Mouse (Mus musculus) neural tube, embryonic 14.5 days (tissue): Measurements from ENCODE around the gene Spata17. TPM values are rescaled to one million over a fixed set of nuclear protein-coding genes. Genes with fewer than 3 reads are reported as not detected.

Experiments used
- ATAC-seq: fragments of 200-750 bp; cut with Nextera tagmentation; 2 replicates; pipeline ENCODE4 v1.8.0; 2017; ENCODE audit warnings: low read depth, mild to moderate bottlenecking, moderate TSS enrichment, moderate library complexity
- H3K27ac ChIP-seq: fragments of 300-500 bp; sonication (generic); 2 replicates; pipeline ENCODE4 v1.5.1; 2014; ENCODE audit warnings: low read depth, mild to moderate bottlenecking, control low read depth, low read length, moderate library complexity, mixed read lengths
- H3K27me3 ChIP-seq: fragments of 300-500 bp; sonication (generic); 2 replicates; pipeline ENCODE4 v1.6.1; 2014; ENCODE audit warnings: low read length; ENCODE audit not compliant: control insufficient read depth, insufficient read depth
- H3K36me3 ChIP-seq: fragments of 300-500 bp; sonication (generic); 2 replicates; pipeline ENCODE4 v1.6.1; 2014; ENCODE audit warnings: low read length, mixed read lengths; ENCODE audit not compliant: control insufficient read depth, insufficient read depth
- H3K4me1 ChIP-seq: fragments of 300-500 bp; sonication (generic); 2 replicates; pipeline ENCODE4 v1.6.1; 2014; ENCODE audit warnings: low read length; ENCODE audit not compliant: control insufficient read depth, insufficient read depth
- H3K4me2 ChIP-seq: fragments of 300-500 bp; sonication (generic); 2 replicates; pipeline ENCODE4 v1.6.1; 2014; ENCODE audit warnings: mild to moderate bottlenecking, low read depth, low read length, control low read depth
- H3K4me3 ChIP-seq: fragments of 300-500 bp; sonication (generic); 2 replicates; pipeline ENCODE4 v1.5.1; 2014; ENCODE audit warnings: low read depth, low read length, control low read depth, mixed read lengths
- H3K9ac ChIP-seq: fragments of 300-500 bp; sonication (generic); replicated peaks from 2 replicates; pipeline ENCODE4 v1.6.1; 2014; ENCODE audit warnings: low read depth, mild to moderate bottlenecking, control low read depth, low read length, mixed read lengths
- H3K9me3 ChIP-seq: fragments of 300-500 bp; sonication (generic); 2 replicates; pipeline ENCODE4 v1.6.1; 2016; ENCODE audit warnings: low read length; ENCODE audit not compliant: control insufficient read depth
- WGBS: fragments of 180-500 bp; shearing (Covaris S2); extraction: QIAGEN DNeasy Blood & Tissue Kit; methylation state at CpG from one replicate; pipeline ENCODE4 v1.1.7; 2014; 5-methylcytosine and 5-hydroxymethylcytosine counted together
- polyA plus RNA-seq: library from polyadenylated mRNA; unstranded; fragments of >200 nt; fragmentation: Nextera tagmentation; extraction: Ambion mirVana; gene quantifications from 2 replicates; pipeline ENCODE4 v1.2.1, GENCODE M21; 2014

Spata17 gene
- polyA plus RNA-seq, 1 experiment from 2014 or later, result 1.6 TPM

DNA sequence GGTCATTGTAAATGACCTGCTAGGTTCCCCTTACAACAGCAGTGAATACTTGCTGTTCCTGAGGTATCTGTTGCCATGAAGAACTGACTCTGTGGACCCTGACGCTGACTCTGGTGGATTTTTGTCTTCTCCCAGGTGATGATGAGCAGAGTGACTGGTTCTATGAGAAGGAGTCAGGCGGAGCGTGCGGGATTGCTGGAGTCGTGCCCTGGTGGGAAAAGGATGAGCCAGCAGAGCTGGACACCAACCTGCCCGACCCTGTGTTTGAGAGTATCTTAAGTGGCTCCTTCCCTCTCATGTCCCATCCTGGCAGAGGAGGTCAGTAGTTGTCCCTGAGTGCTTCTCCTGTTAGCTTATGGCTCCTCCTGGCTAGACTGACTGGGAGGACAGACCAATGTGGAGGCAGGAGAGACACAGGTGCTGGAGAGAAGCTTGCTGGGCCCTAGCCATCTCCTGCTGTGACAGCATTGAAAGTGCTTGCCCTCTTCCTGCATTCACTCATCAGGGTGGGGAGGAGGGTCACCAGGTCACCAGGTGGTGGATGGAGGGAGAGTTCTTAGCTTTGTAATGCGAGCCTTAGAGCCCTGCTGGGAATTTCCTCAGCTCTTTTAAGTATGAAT is 17.8 kb upstream of the Spata17 start:
- Histone ChIP-seq H3K27ac (no peak overlapping the region), H3K27me3 (no peaks in the 10 kb centered on the region), H3K9ac (no peak overlapping the region), H3K4me1 (no peaks in the 10 kb centered on the region), H3K9me3 (no peaks in the 10 kb centered on the region), H3K4me2 (no peak overlapping the region), H3K4me3 (no peak overlapping the region), H3K36me3 (no peaks in the 10 kb centered on the region)
- ATAC-seq, result no peak
- WGBS, result 51% methylated on average over 7 of the region's 7 CpGs

GRCm38 (mm10) chr1:187232196-187232955 is 17.1 kb upstream of the Spata17 start:
- no peaks in the 10 kb centered on the region for H3K36me3 ChIP-seq
- H3K4me3 ChIP-seq, result no peak overlapping the region
- H3K9ac ChIP-seq, result no peak overlapping the region
- WGBS, result 85% methylated on average over 14 of the region's 14 CpGs
- no peaks in the 10 kb centered on the region for H3K9me3 ChIP-seq
- ATAC-seq, result no peak
- H3K27ac ChIP-seq, result no peak overlapping the region
- no peaks in the 10 kb centered on the region for H3K4me1 ChIP-seq
- no peak overlapping the region for H3K4me2 ChIP-seq
- no peaks in the 10 kb centered on the region for H3K27me3 ChIP-seq

GRCm38 (mm10) chr1:187230255-187230654 is 15.0 kb upstream of the Spata17 start:
- 86% methylated on average over 5 of the region's 5 CpGs for WGBS

GRCm38 (mm10) chr1:187228414-187229146 is 13.3 kb upstream of the Spata17 start:
- no peak for ATAC-seq
- H3K27ac ChIP-seq, result no peak overlapping the region
- 86% methylated on average over 13 of the region's 13 CpGs for WGBS
- H3K9ac ChIP-seq, result no peak overlapping the region
- H3K4me1 ChIP-seq, result no peaks in the 10 kb centered on the region
- H3K27me3 ChIP-seq, result no peaks in the 10 kb centered on the region
- H3K4me2 ChIP-seq, result no peak overlapping the region
- no peaks in the 10 kb centered on the region for H3K9me3 ChIP-seq
- H3K4me3 ChIP-seq, result no peak overlapping the region
- no peaks in the 10 kb centered on the region for H3K36me3 ChIP-seq

More at GRCm38 (mm10) chr1:187230255-187230654, 15.0 kb upstream of the Spata17 start:
- Histone ChIP-seq H3K9ac (no peak overlapping the region), H3K27ac (no peak overlapping the region), H3K4me2 (no peak overlapping the region), H3K4me1 (no peaks in the 10 kb centered on the region), H3K9me3 (no peaks in the 10 kb centered on the region), H3K27me3 (no peaks in the 10 kb centered on the region), H3K4me3 (no peak overlapping the region), H3K36me3 (no peaks in the 10 kb centered on the region)
- ATAC-seq, result no peak

DNA sequence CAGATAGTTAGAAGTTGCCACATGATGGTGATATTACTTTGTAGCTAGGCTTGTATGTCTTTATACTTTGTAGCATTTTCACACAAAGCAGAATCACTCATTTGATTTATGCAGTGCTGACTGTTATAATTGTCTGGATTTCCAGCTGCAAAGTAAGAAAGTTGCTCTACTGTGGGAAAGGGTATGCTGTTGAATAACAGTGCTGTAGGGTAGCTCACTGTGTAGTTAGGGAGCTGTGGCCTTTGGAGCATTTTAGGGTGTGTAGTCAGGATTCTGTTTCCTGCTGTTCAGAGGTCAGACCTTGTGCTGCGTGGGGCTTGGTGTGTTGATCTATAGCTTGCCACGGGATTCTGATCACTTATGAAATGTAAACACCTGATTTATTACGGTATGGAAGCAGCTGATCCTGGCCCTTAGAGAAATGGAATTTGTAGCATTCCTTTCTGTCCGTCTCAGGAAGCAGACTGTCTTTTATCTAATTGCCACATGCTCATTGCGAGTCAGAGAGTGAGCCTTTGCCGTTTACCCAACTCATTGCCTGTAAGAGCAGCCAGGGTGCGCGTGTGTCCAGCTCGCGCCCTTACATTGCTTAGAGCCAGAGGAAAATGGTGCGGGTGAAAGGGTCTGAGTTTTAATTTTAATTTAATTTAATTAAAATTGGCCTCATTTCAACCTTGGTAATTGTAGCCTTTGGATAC is 11.2 kb upstream of the Spata17 start:
- no peak overlapping the region for H3K4me3 ChIP-seq
- no peaks in the 10 kb centered on the region for H3K27me3 ChIP-seq
- no peak overlapping the region for H3K4me2 ChIP-seq
- no peak overlapping the region for H3K9ac ChIP-seq
- WGBS, result 72% methylated on average over 11 of the region's 11 CpGs
- no peak for ATAC-seq
- no peaks in the 10 kb centered on the region for H3K36me3 ChIP-seq
- H3K27ac ChIP-seq, result no peak overlapping the region
- no peaks in the 10 kb centered on the region for H3K9me3 ChIP-seq
- no peaks in the 10 kb centered on the region for H3K4me1 ChIP-seq

- Histone ChIP-seq H3K9me3 (no peaks in the 10 kb centered on the region), H3K4me2 (no peak overlapping the region), H3K27ac (no peak overlapping the region), H3K4me3 (no peak overlapping the region), H3K27me3 (no peaks in the 10 kb centered on the region), H3K4me1 (peaks cover 4% of the 10 kb centered on the region; the same call in 1 of the 2 replicates), H3K36me3 (no peaks in the 10 kb centered on the region), H3K9ac (no peak overlapping the region)
- ATAC-seq, result no peak
- 88% methylated on average over 6 of the region's 6 CpGs for WGBS
Measured at GRCm38 (mm10) chr1:187220756-187221155, 5.5 kb upstream of the Spata17 start.

- H3K4me3 ChIP-seq, result no peak overlapping the region
- H3K9ac ChIP-seq, result no peak overlapping the region
- H3K4me2 ChIP-seq, result no peak overlapping the region
- no peak for ATAC-seq
- no peaks in the 10 kb centered on the region for H3K27me3 ChIP-seq
- H3K4me1 ChIP-seq, result peaks cover 4% of the 10 kb centered on the region; the same call in 1 of the 2 replicates
- no peaks in the 10 kb centered on the region for H3K9me3 ChIP-seq
- H3K36me3 ChIP-seq, result no peaks in the 10 kb centered on the region
- 92% methylated on average over 9 of the region's 9 CpGs for WGBS
- no peak overlapping the region for H3K27ac ChIP-seq
Measured at GRCm38 (mm10) chr1:187216620-187217410, 1.6 kb upstream of the Spata17 start.

DNA sequence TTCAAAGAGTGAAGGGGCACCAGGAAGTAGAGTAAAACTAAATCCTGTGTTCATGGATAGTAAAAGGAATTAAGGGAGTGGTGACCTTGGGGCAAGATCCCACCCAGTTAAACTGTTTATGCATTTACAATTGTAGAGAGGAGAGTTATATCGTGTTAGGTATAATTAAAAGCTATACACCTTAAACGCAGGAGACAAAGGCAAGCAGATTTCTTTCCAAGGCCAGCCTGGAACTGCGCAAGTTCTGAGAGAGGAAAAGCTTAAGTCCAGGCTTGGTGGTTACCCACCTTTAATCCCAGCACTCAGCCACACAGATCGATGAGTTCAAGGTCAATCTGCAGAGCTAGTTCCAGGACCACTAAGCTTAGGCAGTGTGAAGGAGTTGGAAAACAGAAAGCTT is 4.5 kb downstream of the Spata17 start:
- Histone ChIP-seq H3K4me1 (no peaks in the 10 kb centered on the region), H3K27me3 (no peaks in the 10 kb centered on the region), H3K4me3 (no peak overlapping the region), H3K4me2 (no peak overlapping the region), H3K27ac (no peak overlapping the region), H3K9ac (no peak overlapping the region), H3K36me3 (no peaks in the 10 kb centered on the region), H3K9me3 (no peaks in the 10 kb centered on the region)
- 84% methylated on average over 4 of the region's 4 CpGs for WGBS
- no peak for ATAC-seq
